Mouse (Mus musculus): Measurements from ENCODE around the gene Rab5c. TPM values are rescaled to one million over a fixed set of nuclear protein-coding genes. Genes with fewer than 3 reads are reported as not detected.

Rab5c gene
- polyA plus RNA-seq, 1 experiment from 2014 or later: 19.2 TPM

DNA sequence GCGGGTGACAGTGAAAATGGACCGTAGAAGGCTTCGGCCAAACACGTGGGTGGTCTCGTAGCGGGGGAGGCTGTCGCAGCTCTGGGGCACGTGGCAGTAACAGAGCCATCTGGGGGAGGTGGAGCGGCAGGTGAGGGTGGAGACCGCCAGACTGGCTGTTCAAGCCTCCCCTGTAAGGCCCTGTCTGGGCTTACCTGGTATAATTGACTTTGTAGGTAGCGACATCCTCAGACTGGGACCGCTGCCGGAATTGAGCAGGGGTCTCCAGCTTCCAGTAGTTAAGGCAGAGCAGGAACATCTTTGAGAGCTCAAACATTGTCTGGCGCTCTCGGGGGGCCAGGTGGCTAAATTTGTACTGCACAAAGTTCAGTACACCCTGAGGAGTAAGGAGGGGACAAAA lies 27.5 kb downstream of the Rab5c start:
- Histone ChIP-seq H3K36me3 (replicated peaks) (peaks cover 53% of the 10 kb centered on the region), H3K4me1 (replicated peaks) (peaks cover 43% of the 10 kb centered on the region), H3K27ac (replicated peaks) (no peak overlapping the region), H3K9me3 (replicated peaks) (no peaks in the 10 kb centered on the region), H3K4me3 (replicated peaks) (no peak overlapping the region), H3K4me2 (no peak overlapping the region), H3K9ac (no peak overlapping the region), H3K27me3 (no peaks in the 10 kb centered on the region)
- 83% methylated on average over 15 of the region's 15 CpGs for WGBS (ENCODE audit: insufficient replicate concordance)
- no peak for ATAC-seq (ENCODE audit: insufficient read depth)

DNA sequence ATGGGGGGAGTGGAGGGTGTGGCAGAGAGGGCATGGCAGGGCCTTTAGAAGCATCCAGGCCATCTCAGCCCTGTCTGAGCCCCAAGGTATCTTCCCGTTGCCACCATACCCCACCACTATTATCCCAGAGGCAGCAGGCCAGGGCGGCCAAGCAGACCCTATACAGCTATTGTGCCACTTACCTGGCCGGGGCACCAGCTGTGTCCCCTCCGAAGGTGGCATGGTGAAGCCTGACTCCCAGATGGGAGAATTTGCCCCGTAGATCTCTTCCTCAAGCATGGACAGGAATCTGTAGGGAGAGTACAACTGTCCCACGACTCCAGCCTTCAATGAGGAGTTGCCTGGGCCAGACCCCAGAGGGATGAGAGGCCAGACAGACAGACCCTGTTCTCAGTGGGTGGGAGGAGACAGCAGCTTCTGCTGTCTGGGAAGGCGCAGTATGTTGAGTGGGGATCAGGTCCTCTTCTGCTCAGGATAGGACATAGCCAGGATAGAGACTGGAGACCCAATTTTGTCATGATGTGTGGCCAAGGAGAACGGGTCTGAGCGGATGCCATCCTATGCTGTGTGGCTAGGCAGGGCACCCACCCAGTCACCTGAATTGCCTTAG lies 28.7 kb downstream of the Rab5c start:
- Histone ChIP-seq H3K27me3 (no peaks in the 10 kb centered on the region), H3K4me2 (no peak overlapping the region), H3K4me1 (replicated peaks) (peaks cover 40% of the 10 kb centered on the region), H3K36me3 (replicated peaks) (peaks cover 51% of the 10 kb centered on the region), H3K9me3 (replicated peaks) (no peaks in the 10 kb centered on the region), H3K4me3 (replicated peaks) (no peak overlapping the region), H3K27ac (replicated peaks) (no peak overlapping the region), H3K9ac (no peak overlapping the region)
- no peak for ATAC-seq (ENCODE audit: insufficient read depth)
- WGBS (ENCODE audit: insufficient replicate concordance): 82% methylated on average over 9 of the region's 9 CpGs

DNA sequence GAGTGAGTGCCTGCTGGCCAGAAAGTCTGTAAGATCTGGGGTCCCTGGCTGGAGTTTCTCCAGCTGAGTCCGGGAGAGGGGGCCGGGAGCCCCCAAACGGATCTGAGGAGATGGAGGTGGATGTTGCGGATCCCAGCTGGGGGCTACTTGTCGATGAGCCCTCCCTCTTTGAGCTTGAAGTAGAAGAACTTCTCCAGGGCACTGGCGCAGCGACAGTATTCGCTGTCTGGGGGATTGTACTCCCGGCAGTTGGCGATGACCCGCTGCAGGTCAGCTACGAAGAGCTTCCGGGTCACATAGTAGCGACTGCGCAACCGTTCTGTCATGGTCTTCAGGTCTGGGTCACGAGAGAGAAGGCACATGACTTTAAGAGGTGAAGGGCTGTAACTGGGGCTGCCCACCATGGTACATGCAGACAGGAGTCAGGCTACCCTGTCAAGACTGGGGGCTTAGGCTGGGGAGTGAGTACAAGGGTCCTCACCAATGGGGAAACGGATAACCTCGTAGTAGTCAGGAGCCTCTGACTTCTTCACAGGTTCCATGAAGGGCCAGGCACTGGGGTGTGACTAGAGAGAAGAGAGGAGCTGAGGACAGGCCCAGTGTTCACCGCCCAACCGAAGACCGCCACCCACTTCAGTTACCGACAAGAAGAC lies 32.8 kb downstream of the Rab5c start:
- ATAC-seq (ENCODE audit: insufficient read depth): no peak
- no peak overlapping the region for H3K27ac ChIP-seq (replicated peaks)
- peaks cover 47% of the 10 kb centered on the region for H3K36me3 ChIP-seq (replicated peaks)
- H3K4me2 ChIP-seq: no peak overlapping the region
- no peak overlapping the region for H3K4me3 ChIP-seq (replicated peaks)
- no peak overlapping the region for H3K9ac ChIP-seq
- H3K4me1 ChIP-seq (replicated peaks): peaks cover 41% of the 10 kb centered on the region
- no peaks in the 10 kb centered on the region for H3K9me3 ChIP-seq (replicated peaks)
- H3K27me3 ChIP-seq: no peaks in the 10 kb centered on the region
- WGBS (ENCODE audit: insufficient replicate concordance): 84% methylated on average over 23 of the region's 23 CpGs

DNA sequence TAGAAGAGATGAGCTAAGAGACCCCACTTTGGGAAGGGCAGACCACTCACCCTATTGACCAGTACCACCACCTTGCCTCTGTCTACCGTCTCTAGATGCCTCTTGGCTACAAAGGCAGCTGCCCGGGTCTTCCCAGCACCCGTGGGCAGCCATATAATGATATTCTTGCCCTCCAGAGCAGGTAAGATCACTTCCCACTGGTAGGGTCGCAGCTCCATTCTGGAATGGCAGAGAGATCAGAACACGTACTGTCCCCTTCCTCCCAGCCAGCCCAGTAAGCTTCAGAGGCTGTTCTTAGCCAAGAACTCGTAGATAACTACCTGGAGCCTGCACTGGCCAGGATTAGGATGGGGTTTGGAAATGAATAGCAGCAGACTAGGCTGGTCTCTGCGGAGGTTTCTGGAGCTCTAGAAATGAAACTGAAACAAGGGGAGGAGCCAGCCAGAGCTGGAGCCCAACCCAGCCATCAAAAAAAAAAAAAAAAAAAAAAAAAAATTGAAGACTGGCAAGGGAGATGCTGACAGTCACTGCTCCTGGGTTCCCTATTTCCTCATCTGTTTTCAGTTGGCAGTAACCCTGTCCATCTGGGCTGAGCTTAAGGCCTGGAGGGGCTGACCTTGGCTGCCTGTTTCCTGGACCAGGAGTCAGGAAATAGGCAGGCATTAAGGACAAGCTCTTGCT lies 34.0 kb downstream of the Rab5c start, which contains the start of gene Dhx58:
Gene Dhx58, minus strand, starts transcription at position 421 of the 681 bp plus-strand sequence.
- Histone ChIP-seq H3K4me1 (replicated peaks) (peaks cover 41% of the 10 kb centered on the region), H3K27ac (replicated peaks) (0 out of 2 replicates have a peak within 1 kb of the TSS, but pooled peaks have one; percentile 14), H3K4me2 (peak within 1 kb of the TSS; percentile 63), H3K27me3 (no peaks in the 10 kb centered on the region), H3K9me3 (replicated peaks) (no peaks in the 10 kb centered on the region), H3K36me3 (replicated peaks) (peaks cover 41% of the 10 kb centered on the region), H3K4me3 (replicated peaks) (peak within 1 kb of the TSS; percentile 49), H3K9ac (peak within 1 kb of the TSS; percentile 39; the same call in 1 of the 2 replicates)
- no peak for ATAC-seq (ENCODE audit: insufficient read depth)
- 48% methylated on average over 7 of the region's 7 CpGs for WGBS (ENCODE audit: insufficient replicate concordance)

DNA sequence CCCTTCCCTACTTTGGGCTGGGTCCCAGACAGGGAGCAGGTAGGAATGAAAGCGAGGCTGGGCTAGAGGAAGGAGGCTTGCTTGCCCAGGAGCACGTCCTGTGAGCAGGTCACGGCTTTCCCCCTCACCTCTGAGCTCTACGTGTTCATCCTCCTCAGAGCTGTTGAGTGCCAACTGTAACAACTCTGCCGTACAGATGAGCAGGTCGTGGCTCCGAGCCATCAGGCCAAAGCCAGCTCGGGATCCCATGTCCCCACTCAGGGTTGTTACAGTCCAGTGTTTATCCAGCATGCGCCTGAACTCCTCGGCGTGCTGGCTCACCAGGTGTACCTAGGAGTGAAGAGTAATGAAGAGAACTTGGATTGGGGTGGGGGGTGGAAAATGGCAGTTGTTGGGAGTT lies 34.6 kb downstream of the Rab5c start:
- H3K36me3 ChIP-seq (replicated peaks): peaks cover 35% of the 10 kb centered on the region
- H3K9me3 ChIP-seq (replicated peaks): no peaks in the 10 kb centered on the region
- H3K9ac ChIP-seq: peak overlapping the region; percentile 39; the same call in 1 of the 2 replicates
- no peak for ATAC-seq (ENCODE audit: insufficient read depth)
- H3K4me2 ChIP-seq: peak overlapping the region; percentile 63
- 62% methylated on average over 11 of the region's 11 CpGs for WGBS (ENCODE audit: insufficient replicate concordance)
- no peaks in the 10 kb centered on the region for H3K27me3 ChIP-seq
- H3K27ac ChIP-seq (replicated peaks): no peak overlapping the region
- H3K4me3 ChIP-seq (replicated peaks): peak overlapping the region; percentile 49
- H3K4me1 ChIP-seq (replicated peaks): peaks cover 41% of the 10 kb centered on the region

DNA sequence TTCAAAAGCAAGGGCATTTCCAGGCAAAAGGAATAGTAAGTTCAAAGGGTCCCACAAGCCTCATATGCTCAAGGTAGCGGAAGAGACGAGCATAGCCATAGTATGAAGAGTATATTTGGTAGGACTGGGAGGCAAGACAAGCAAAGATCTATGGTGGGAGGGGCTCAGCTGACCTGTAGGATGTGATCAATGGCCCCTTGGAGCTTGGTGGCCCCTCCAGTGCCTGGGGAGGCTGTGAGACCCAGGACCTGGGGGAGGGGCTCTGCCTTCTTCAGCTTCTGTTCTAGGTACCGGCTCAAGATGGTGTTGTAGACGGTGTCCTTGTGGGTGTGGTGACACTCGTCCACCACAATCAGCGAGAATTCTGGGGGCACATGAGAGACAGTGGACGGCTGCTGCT lies 35.1 kb downstream of the Rab5c start:
- no peaks in the 10 kb centered on the region for H3K27me3 ChIP-seq
- no peak overlapping the region for H3K9ac ChIP-seq
- ATAC-seq (ENCODE audit: insufficient read depth): no peak
- peaks cover 41% of the 10 kb centered on the region for H3K4me1 ChIP-seq (replicated peaks)
- H3K36me3 ChIP-seq (replicated peaks): peaks cover 31% of the 10 kb centered on the region
- H3K9me3 ChIP-seq (replicated peaks): no peaks in the 10 kb centered on the region
- WGBS (ENCODE audit: insufficient replicate concordance): 33% methylated on average over 7 of the region's 7 CpGs
- peak overlapping the region; percentile 63 for H3K4me2 ChIP-seq
- H3K27ac ChIP-seq (replicated peaks): no peak overlapping the region
- peak overlapping the region; percentile 49 for H3K4me3 ChIP-seq (replicated peaks)

DNA sequence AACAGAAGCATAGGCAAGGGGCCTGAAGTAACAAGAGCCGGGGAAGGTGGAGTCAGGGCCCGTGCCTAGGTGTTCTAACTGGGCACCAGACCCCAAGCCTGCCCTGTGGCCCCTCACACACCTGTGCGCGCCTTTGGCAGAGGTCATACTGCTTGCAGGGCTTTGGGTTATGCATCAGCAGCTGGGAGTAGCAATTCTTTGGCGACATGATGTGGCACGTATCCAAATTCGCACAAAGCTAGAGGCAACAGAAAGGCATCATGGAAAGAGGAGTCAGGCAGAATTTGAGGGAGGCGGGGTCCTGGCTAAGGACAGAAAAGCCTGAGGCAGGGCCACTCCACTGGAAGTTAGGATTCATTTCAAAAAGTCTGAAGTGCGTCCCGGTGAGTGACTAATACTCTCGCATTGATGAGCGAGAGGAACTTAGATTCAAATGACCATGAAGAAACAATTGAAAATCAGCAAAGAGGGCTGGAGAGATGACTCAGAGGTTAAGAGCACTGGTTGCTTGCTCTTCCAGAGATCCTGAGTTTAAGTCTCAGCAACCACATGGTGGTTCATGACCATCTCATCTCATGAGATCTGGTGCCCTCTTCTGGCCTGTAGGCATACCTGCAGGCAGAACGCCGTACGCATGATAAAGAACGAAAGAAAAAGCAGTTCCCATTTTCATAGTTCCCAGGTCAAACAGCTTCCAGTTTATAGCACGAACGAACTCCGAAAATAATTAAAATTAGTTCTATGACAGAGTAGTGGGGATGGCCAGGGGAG lies 35.7 kb downstream of the Rab5c start:
- H3K27me3 ChIP-seq: no peaks in the 10 kb centered on the region
- H3K4me3 ChIP-seq (replicated peaks): peak overlapping the region; percentile 49
- ATAC-seq (ENCODE audit: insufficient read depth): no peak; the same call in 1 of the 2 replicates
- H3K27ac ChIP-seq (replicated peaks): no peak overlapping the region
- no peak overlapping the region for H3K9ac ChIP-seq
- peaks cover 41% of the 10 kb centered on the region for H3K4me1 ChIP-seq (replicated peaks)
- H3K9me3 ChIP-seq (replicated peaks): no peaks in the 10 kb centered on the region
- H3K4me2 ChIP-seq: peak overlapping the region; percentile 63
- WGBS (ENCODE audit: insufficient replicate concordance): 40% methylated on average over 19 of the region's 19 CpGs
- H3K36me3 ChIP-seq (replicated peaks): peaks cover 25% of the 10 kb centered on the region

DNA sequence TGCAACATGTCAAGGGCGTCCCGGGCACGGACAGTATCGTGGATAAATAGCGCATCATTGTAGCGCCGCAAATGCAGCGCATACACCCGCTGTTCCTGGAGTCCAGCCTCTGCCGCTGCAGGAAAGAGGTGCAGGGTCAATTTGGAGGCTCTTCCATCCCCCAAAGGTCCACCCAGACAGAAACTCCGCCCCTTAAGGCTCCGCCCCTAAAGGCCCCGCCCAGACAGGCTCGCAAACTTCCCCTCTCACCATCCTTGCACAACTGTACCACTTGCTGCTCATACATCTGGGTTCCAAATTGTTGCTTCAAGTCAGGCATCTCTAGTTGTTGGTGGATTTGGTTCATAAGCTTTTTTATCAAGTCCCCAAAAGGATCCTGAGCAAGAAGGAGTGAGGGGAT lies 36.7 kb downstream of the Rab5c start:
- H3K4me3 ChIP-seq (replicated peaks): peak overlapping the region; percentile 45
- H3K9ac ChIP-seq: no peak overlapping the region
- peaks cover 41% of the 10 kb centered on the region for H3K4me1 ChIP-seq (replicated peaks)
- no peaks in the 10 kb centered on the region for H3K27me3 ChIP-seq
- H3K4me2 ChIP-seq: peak overlapping the region; percentile 61
- H3K27ac ChIP-seq (replicated peaks): no peak overlapping the region
- no peaks in the 10 kb centered on the region for H3K9me3 ChIP-seq (replicated peaks)
- peaks cover 16% of the 10 kb centered on the region for H3K36me3 ChIP-seq (replicated peaks)
- 7% methylated on average over 14 of the region's 14 CpGs for WGBS (ENCODE audit: insufficient replicate concordance)
- ATAC-seq (ENCODE audit: insufficient read depth): no peak

DNA sequence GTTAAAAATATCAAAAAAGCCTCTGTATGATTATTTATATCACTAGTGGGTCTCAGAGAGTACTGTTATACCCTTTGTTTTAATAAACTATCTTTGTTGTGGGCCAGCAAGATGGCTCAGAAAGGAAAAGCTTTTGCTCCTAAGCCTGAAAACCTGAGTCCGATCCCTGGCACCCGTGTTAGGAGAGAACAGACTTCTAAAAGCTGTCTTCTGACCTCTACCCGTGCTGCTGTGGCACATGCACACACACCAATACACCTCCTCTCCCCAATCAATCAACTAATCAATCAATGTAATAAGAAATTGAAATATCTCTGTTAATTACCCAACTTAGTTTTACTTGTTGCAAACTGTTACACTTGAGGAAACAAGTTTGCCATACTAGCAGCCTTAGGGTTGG lies 37.3 kb downstream of the Rab5c start:
- no peak for ATAC-seq (ENCODE audit: insufficient read depth)
- Histone ChIP-seq H3K27ac (replicated peaks) (no peak overlapping the region), H3K27me3 (no peaks in the 10 kb centered on the region), H3K4me2 (no peak overlapping the region), H3K9ac (no peak overlapping the region), H3K4me3 (replicated peaks) (no peak overlapping the region), H3K4me1 (replicated peaks) (peaks cover 41% of the 10 kb centered on the region), H3K9me3 (replicated peaks) (no peaks in the 10 kb centered on the region), H3K36me3 (replicated peaks) (peaks cover 10% of the 10 kb centered on the region)
- WGBS (ENCODE audit: insufficient replicate concordance): 73% methylated on average over 3 of the region's 3 CpGs

DNA sequence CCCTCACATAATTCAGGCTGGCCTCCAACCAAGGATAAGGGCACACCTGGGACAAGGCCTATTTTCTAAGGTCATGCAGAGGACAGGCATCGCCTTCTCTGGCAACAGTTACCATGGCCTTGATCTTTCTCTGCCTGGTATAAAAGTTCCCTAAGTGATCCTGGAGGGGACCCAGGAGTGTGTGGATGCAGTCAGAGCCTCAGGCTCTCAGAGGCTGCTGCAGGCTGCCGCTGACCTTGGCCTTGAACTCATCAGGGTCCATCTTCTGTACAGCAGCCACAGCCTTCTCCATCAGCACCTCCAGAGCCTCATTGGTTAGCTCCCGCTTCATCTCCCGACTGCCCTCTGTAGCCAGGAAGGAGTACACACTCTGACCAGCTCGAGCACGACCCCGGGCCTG lies 40.1 kb downstream of the Rab5c start:
- WGBS (ENCODE audit: insufficient replicate concordance): 69% methylated on average over 7 of the region's 7 CpGs

DNA sequence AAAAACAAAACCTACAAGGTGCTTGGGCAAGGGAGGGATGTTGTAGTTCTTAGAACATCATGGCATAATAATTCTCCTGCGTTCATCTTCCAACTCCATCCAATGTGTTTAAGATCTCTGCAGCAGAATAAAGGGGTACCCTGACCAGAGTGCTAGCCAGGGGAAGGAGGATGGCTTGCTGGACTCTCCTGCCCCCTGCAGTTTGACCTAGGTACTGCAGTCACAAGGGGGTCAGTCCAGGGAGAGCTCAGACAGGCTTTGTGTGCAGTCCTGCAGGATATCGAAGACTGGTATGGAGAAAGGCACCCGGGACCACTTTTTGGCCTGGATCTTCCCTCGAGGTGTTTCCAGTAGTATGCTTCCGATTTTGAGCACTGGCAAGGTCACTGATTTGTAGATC lies 43.1 kb downstream of the Rab5c start:
- Histone ChIP-seq H3K9ac (no peak overlapping the region), H3K4me2 (no peak overlapping the region), H3K27ac (replicated peaks) (no peak overlapping the region), H3K36me3 (replicated peaks) (no peaks in the 10 kb centered on the region), H3K27me3 (peaks cover 36% of the 10 kb centered on the region), H3K4me1 (replicated peaks) (peaks cover 6% of the 10 kb centered on the region; the same call in 1 of the 2 replicates), H3K9me3 (replicated peaks) (no peaks in the 10 kb centered on the region), H3K4me3 (replicated peaks) (no peak overlapping the region)
- WGBS (ENCODE audit: insufficient replicate concordance): 22% methylated on average over 5 of the region's 5 CpGs
- ATAC-seq (ENCODE audit: insufficient read depth): no peak

More for the DNA sequence above, 40.1 kb downstream of the Rab5c start:
- no peaks in the 10 kb centered on the region for H3K36me3 ChIP-seq (replicated peaks)
- no peak overlapping the region for H3K9ac ChIP-seq
- H3K27ac ChIP-seq (replicated peaks): no peak overlapping the region
- H3K4me2 ChIP-seq: no peak overlapping the region
- peaks cover 7% of the 10 kb centered on the region for H3K27me3 ChIP-seq
- peaks cover 22% of the 10 kb centered on the region for H3K4me1 ChIP-seq (replicated peaks)
- no peaks in the 10 kb centered on the region for H3K9me3 ChIP-seq (replicated peaks)
- ATAC-seq (ENCODE audit: insufficient read depth): no peak
- no peak overlapping the region for H3K4me3 ChIP-seq (replicated peaks)

All from liver, embryonic 15.5 days (tissue).